Mouse (Mus musculus) layer of hippocampus, postnatal 25 days (tissue): ENCODE measurements at regions not wholly inside any gene's neighbourhood (a gene's known extent, or its start where the extent isn't known, plus 50 kb on each side); places are given as distances from the start of the nearest gene placed in this dataset.
"Not testable (repeated sequence)": the region's sequence is repeated elsewhere in the genome, so short reads cannot be mapped to it uniquely, and the experiment has no call there.

ENCODE experiments used
- DNase-seq, 2 experiments: peaks; one replicate each; pipeline ENCODE4 v3.0.0; 2022; ENCODE audit warnings: mixed read lengths in 2 of 2, low spot score in 1 of 2; ENCODE audit errors: extremely low spot score in 1 of 2

DNA sequence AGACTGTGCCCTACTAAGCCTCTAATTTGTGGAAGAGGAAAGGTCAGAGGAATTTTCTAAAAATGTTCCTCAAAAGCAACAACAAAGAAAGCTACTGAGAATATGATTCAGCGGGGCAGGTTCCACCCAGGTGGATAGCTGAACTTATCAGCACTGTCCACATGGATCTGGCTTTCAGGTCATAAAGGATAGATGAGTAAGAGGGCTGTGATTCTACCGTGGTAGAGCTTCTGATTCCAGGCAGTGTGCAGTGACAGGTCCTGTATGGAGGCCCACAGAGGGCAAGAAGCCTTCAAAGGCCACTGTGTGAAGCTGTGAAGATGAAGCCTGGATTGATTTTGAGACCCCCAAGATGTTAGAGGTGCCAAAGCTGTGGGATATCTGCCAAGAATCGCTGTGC is 51.8 kb downstream of the Teddm3 start:
- not testable (repeated sequence) for DNase-seq

- DNase-seq = not testable (repeated sequence)
Observed at GRCm38 (mm10) chr16:21100126-21100525, 53.7 kb downstream of the Teddm3 start.

GRCm38 (mm10) chr16:21074779-21075148 is 79.0 kb downstream of the Teddm3 start:
- no peak for DNase-seq

DNA sequence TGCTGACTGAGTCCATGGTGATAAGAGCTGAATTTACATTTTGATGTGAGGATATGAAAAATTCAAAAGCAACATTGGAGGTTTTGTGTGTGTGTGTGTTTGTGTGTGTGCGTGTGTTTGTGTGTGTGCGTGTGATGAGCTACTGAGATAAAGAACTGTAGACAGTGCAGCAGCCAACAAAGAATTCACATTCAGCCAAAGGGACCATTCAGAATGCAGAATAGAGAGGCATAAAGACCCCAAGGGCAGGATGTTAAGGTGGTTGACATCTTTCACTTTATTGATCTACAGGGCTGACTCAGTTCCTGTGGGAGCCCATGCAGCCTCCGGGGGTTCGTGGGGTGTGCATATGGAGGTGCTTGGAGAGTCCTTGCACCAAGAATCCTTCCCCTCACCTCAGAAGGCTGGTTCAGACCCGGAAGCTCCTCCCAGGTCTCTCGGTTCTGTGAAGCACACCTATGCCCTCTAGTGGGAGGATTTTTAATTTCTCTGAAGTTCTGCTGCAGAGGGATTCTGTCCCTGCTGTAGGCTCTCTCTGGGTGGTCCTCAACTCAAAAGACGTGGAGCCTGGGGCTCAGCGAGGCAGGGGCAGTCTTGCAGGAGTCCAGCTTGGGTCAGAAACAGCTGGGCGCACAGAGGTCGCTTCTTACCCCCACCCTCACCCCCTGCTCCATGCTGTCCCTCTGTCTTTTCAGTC is 79.6 kb downstream of the Teddm3 start:
- not testable (repeated sequence) for DNase-seq

- no peak for DNase-seq
Observed at GRCm38 (mm10) chr16:21060211-21060610, 93.6 kb downstream of the Teddm3 start.

GRCm38 (mm10) chr16:21054772-21055171 is 99.0 kb downstream of the Teddm3 start:
- no peak for DNase-seq

GRCm38 (mm10) chr16:21022087-21022486 is 131.7 kb downstream of the Teddm3 start:
- not testable (repeated sequence) for DNase-seq

- DNase-seq = no peak
Observed at GRCm38 (mm10) chr16:21004871-21005270, 148.9 kb downstream of the Teddm3 start.

DNA sequence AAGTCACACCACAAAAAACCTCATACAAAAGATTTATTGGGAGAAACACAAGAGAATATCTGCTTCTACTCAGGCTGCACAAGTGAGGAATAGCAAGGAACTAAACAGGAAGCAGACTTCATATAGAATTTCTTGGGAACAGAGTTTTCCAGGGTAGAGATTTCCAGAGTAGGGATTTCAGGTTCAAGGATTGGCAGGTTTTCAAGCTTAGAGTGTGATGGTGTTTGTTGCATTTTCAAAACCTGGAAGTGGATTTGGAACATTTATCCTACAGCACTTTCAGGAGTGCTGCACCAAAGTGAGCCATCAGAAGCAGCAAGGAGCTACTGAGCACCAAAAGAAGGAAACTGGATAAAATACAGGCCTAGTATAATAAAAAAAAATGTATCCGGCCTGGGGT is 152.7 kb downstream of the Teddm3 start:
- DNase-seq = no peak

GRCm38 (mm10) chr16:20990524-20990923 is 163.3 kb downstream of the Teddm3 start:
- DNase-seq = no peak

DNA sequence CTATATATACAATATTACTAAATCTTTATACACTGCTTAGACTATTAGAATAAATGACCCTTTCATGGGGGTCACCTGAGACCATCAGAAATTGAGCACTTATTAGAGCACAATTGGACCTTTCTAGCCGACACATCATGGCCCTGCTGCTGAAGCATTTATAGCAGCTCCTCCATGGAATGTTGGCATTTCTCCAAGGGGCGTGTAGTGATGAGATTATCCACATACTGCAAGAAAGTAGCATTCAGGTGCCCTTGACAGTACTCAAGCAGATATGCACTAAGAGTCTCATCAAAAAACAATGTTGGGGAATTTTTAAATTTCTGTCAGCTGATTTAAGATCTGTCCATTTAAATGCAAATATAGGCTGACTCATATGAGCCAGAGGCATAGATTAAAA is 178.4 kb downstream of the Teddm3 start:
- no peak for DNase-seq

- no peak for DNase-seq
Observed at GRCm38 (mm10) chr16:20972442-20972841, 181.4 kb downstream of the Teddm3 start.

- no peak for DNase-seq
Observed at GRCm38 (mm10) chr16:20958905-20959304, 194.9 kb downstream of the Teddm3 start.

DNA sequence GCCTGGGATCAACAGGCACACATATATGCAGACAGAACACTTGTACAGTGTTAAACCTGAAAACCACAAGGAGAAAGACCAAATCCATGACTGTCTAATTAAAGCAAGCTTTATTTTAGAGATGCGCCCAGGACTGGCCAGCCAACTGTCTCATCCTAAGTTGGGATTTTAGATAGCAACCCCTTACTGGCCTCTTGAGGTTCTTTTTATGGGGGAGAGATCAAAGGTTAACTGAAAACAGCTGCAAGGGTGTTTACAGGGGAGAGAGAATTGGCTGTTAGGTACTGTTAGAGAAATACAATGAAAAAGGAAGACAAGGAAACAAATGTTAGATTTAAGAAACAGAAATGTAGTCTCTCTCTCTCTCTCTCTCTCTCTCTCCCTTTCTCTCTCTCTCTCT is 202.4 kb upstream of the Thpo start:
- no peak for DNase-seq

DNA sequence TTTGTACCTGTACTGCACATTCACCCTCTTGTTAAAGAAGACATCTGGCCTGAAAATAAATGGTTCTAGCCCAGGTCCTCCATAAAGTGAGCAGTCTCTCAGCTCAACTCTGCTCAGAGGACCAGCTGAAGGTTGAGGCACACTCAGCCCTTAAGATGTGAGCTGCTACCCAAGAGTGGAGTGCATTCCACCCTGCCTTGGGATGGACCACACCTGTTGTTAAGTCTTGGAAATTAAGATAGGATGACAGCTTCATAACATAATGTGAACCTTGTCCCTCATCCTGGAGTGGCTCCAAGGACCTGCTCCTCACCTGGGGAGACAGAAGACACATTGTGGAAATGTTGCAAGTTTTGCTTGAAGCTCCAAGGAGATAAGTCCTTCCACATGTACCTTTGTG is 200.5 kb upstream of the Thpo start:
- DNase-seq = not testable (repeated sequence)

DNA sequence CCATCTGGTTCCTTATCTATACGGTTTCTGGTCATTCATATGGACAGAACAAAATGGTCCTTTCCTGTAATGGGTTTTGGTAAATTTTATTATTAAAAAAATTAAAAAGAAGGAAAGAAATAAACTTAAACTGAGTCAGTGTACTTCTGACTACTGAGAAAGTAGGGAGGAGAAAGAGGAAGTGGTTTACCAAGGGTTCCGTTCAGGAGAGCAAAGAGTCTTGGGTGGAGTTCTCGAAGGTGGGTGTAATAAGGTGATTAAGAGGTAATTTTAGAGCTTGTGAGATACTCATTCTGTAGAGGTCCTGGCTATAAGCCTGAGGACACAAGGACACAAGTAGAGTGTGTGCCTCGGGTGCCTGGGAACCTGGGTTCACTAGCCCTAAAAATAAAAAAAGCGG is 195.7 kb upstream of the Thpo start:
- not testable (repeated sequence) for DNase-seq

- DNase-seq = not testable (repeated sequence)
Observed at GRCm38 (mm10) chr16:20925776-20926175, 191.5 kb upstream of the Thpo start.

- not testable (repeated sequence) for DNase-seq
Observed at GRCm38 (mm10) chr16:20910864-20911263, 176.6 kb upstream of the Thpo start.

GRCm38 (mm10) chr16:20908467-20909351 is 174.4 kb upstream of the Thpo start:
- peak in 1 of 2 experiments; percentile 21 for DNase-seq

DNA sequence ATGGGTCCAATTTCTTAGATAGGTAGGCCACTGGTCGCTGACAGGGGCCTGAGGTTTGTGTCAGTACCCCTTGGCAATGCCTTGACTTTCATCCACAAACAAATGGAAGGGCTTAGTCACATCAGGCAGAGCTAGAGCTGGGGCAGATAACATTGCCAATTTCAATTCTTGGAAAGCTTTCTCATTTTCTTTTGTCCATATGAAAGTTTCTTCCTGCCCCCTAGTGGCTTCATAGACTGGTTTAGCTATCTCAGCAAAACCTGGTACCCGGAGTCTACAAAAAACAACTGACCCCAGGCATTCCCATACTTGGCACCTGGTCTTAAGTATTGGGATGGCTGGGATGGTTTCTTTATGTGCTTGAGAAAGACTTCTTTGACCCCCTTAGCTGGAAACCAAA is 161.4 kb upstream of the Thpo start:
- DNase-seq = peak in 1 of 2 experiments; percentile 7

DNA sequence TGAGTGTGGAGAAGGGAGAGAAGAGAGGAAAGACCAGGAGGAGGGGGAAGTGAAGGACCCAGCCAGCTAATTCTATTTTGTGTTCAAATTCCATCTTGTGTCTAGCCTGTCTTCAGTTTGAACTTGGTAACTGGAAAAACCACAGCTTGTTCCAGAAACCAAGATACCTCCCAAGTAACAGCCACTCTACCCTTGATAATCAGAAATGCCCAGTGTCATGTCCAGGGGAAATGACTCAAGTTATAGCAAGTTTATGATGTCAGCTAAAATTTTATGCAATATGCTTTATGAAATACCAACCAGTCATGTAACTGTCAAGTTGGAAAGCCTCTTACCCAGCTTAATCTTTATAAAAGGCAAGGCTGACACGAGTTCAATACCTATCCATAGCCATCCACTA is 137.4 kb upstream of the Thpo start:
- no peak for DNase-seq

GRCm38 (mm10) chr16:20866771-20867170 is 132.5 kb upstream of the Thpo start:
- no peak for DNase-seq
